Mouse (Mus musculus): ENCODE measurements around the gene Actr1b.

DNA sequence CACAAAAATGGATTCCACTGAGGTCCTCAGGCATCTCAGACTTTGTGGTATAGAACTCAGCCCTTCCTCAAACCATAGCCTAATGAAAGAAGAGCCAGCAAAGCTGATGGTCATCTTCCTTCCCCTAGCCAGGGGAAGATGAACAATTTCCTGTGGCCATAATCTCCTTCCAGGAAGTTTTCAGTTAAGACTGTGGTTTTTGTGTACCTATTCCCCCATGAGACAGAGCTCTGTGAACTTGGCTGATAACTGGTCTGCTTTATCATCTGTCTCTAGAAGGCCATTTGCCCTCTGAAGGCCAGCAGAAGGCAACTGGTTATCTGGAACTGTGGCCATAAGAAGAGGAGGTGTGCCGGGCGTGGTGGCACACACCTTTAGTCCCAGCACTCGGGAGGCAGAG lies 58.0 kb downstream of the Actr1b start:
- TF ChIP-seq POLR2A (IDR thresholded peaks at IDR 0.05; ENCODE audit: low read depth, low read length) = no peak
- no peak for TF ChIP-seq CTCF (IDR thresholded peaks at IDR 0.05; ENCODE audit: extremely low read depth, insufficient read depth, insufficient read length, insufficient replicate concordance)
